Mouse (Mus musculus) forebrain, embryonic 15.5 days (tissue): ENCODE data around the gene Trim24. TPM values are rescaled to one million over a fixed set of nuclear protein-coding genes. Genes with fewer than 3 reads are reported as not detected.
A peak's percentile ranks its signal among the peaks of the same experiment; 100 is the strongest.
"Not testable (repeated sequence)": the region's sequence is repeated elsewhere in the genome, so short reads cannot be mapped to it uniquely, and the experiment has no call there.

Experiments
- ATAC-seq: fragments of 200-750 bp; cut with Nextera tagmentation; replicated peaks from 2 replicates; pipeline ENCODE4 v1.8.0; 2017; ENCODE audit warnings: mild to moderate bottlenecking, moderate TSS enrichment, moderate library complexity
- H3K27ac ChIP-seq: fragments of 300-500 bp; sonication (generic); replicated peaks from 2 replicates; pipeline ENCODE4 v1.5.1; 2015; ENCODE audit warnings: mild to moderate bottlenecking, inconsistent platforms
- H3K27me3 ChIP-seq: fragments of 300-500 bp; sonication (generic); 2 replicates; pipeline ENCODE4 v1.6.1; 2015; ENCODE audit warnings: inconsistent platforms
- H3K36me3 ChIP-seq: fragments of 300-500 bp; sonication (generic); 2 replicates; pipeline ENCODE4 v1.6.1; 2015; ENCODE audit warnings: mild to moderate bottlenecking, inconsistent platforms
- H3K4me1 ChIP-seq: fragments of 300-500 bp; sonication (generic); 2 replicates; pipeline ENCODE4 v1.6.1; 2015; ENCODE audit warnings: inconsistent platforms
- H3K4me2 ChIP-seq: fragments of 300-500 bp; sonication (generic); replicated peaks from 2 replicates; pipeline ENCODE4 v1.6.1; 2015; ENCODE audit warnings: mild to moderate bottlenecking, inconsistent platforms
- H3K4me3 ChIP-seq: fragments of 300-500 bp; sonication (generic); 2 replicates; pipeline ENCODE4 v1.5.1; 2015; ENCODE audit warnings: mild to moderate bottlenecking, inconsistent platforms
- H3K9ac ChIP-seq: fragments of 300-500 bp; sonication (generic); replicated peaks from 2 replicates; pipeline ENCODE4 v1.6.1; 2015; ENCODE audit warnings: mild to moderate bottlenecking, inconsistent platforms
- H3K9me3 ChIP-seq: fragments of 300-500 bp; sonication (generic); 2 replicates; pipeline ENCODE4 v1.6.1; 2016; ENCODE audit warnings: inconsistent platforms
- WGBS: fragments of 180-500 bp; shearing (Covaris S2); methylation state at CpG from one replicate; pipeline ENCODE4 v1.1.7; 2015; ENCODE audit warnings: mixed read lengths; 5-methylcytosine and 5-hydroxymethylcytosine counted together
- polyA plus RNA-seq: library from polyadenylated mRNA; unstranded; fragments of >200 nt; fragmentation: Nextera tagmentation; extraction: Ambion mirVana; gene quantifications from 2 replicates; pipeline ENCODE4 v1.2.1, GENCODE M21; 2015

The Trim24 gene
- polyA plus RNA-seq, 1 experiment from 2014 or later: 16.9 TPM

DNA sequence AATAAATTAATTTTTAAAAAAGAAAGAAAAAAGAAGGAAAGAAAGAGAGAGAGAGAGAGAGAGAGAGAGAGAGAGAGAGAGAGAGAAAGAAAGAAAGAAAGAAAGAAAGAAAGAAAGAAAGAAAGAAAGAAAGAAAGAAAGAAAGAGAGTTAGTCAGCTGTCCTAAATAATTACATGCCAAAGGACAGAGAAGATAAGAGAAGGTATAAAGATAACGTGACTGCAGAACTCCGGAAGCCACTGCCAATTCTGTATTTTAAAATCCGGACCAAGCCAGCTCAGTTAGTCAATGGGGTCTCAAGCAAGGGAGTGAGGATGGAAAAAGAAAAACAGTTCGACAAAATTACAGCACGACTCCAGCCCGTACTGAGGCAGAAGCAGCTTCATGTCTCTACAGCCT is 25.7 kb upstream of the Trim24 start:
- H3K27me3 ChIP-seq, H3K9me3 ChIP-seq, H3K4me2 ChIP-seq, H3K4me3 ChIP-seq, H3K27ac ChIP-seq, H3K9ac ChIP-seq, ATAC-seq, H3K4me1 ChIP-seq, H3K36me3 ChIP-seq: not testable (repeated sequence)
- WGBS: 92% methylated on average over 6 of the region's 6 CpGs

DNA sequence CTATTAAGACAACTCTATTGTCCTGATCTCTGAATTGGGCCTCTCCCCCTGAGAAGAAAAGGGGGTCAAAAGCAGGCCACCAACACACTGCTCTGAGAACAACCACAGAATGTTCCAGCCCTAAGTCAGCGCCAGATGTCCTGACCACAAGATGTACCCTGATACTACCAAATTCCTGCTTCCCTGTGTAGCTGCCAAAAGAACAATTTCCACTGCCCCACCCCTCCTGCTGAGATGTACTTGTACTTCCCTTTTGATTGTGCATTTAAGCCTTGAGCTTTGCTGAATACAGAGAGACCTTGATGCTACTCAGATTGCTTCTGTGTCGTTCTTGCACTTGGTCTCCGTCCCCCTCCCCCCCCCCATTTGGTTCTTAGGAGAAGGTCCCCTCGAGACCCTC is 23.1 kb upstream of the Trim24 start:
- not testable (repeated sequence) for H3K27ac ChIP-seq, ATAC-seq, H3K4me2 ChIP-seq, H3K4me1 ChIP-seq, H3K9me3 ChIP-seq, H3K36me3 ChIP-seq, H3K9ac ChIP-seq, H3K27me3 ChIP-seq, H3K4me3 ChIP-seq
- 97% methylated on average over 4 of the region's 4 CpGs for WGBS

DNA sequence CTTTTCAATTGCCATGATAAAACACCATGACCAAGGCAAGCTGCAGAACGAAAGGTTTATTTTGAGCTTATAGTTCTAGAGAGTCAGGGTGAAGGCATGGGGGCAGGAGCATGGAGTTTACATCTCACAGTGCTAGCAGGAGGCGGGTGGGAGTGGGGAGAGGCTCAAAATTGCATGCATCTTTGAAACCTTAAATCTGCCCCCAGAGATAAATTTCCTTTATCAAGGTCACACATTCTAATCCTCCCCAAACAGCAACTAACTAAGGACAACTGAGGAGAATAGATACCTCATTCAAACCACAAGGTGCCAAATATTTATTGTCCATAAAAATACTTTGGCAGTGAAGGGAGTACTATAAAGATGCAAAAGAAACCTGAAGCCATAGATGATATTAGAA is 19.3 kb upstream of the Trim24 start:
- WGBS: 95% methylated on average over 2 of the region's 2 CpGs
- no peaks in the 10 kb centered on the region for H3K36me3 ChIP-seq
- no peak overlapping the region for H3K9ac ChIP-seq
- no peaks in the 10 kb centered on the region for H3K4me1 ChIP-seq
- H3K27me3 ChIP-seq: no peaks in the 10 kb centered on the region
- 0 out of 2 replicates have a peak, but pooled peaks cover 2% of the 10 kb centered on the region for H3K9me3 ChIP-seq
- no peak overlapping the region for H3K4me3 ChIP-seq
- H3K4me2 ChIP-seq: no peak overlapping the region
- H3K27ac ChIP-seq: no peak overlapping the region
- ATAC-seq: no peak

DNA sequence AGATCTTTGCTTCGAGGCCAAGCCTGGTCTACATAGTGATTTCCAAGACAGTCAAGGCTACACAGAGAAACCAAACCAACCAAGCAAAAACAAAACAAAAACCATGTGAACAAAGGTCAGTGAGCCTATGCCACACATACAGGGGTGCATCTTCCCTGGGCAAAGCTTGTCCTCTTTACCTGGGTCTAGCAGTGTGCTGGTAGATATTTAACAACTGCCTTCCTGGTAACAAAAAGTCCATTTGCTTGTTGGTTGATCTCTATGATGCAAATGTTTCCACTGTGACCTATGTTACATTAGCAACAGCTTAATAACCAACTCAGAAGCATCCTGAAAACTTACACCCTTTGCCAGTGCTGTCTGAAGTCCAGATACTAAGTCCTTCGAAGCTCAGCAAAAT is 17.3 kb upstream of the Trim24 start:
- 0 out of 2 replicates have a peak, but pooled peaks cover 2% of the 10 kb centered on the region for H3K9me3 ChIP-seq
- H3K27me3 ChIP-seq: no peaks in the 10 kb centered on the region
- no peak overlapping the region for H3K4me3 ChIP-seq
- no peak overlapping the region for H3K9ac ChIP-seq
- H3K4me2 ChIP-seq: no peak overlapping the region
- 90% methylated on average over 2 of the region's 2 CpGs for WGBS
- no peak for ATAC-seq
- no peaks in the 10 kb centered on the region for H3K4me1 ChIP-seq
- H3K36me3 ChIP-seq: no peaks in the 10 kb centered on the region
- no peak overlapping the region for H3K27ac ChIP-seq

DNA sequence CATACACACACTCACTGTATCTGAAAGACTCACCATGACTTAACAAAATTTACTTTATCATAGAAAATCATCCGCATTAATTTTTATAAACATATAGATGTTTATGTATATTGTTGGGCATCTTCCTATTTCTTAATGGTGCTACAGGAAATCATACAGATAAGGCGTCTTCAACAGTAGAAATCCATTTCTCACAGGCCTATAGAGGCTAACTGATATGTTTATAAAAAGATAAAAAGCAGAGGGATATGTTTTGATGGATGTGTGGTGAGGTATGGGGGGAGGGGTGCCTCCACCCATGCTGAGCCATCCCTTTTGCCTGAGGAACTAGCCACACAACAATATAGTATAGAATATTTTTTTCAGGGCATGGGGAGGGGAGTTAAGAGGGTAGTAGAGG is 15.2 kb upstream of the Trim24 start:
- Histone ChIP-seq H3K9me3 (no peaks in the 10 kb centered on the region), H3K4me2 (no peak overlapping the region), H3K27me3 (no peaks in the 10 kb centered on the region), H3K27ac (no peak overlapping the region), H3K4me3 (no peak overlapping the region), H3K9ac (no peak overlapping the region), H3K4me1 (no peaks in the 10 kb centered on the region), H3K36me3 (no peaks in the 10 kb centered on the region)
- 91% methylated on average over 2 of the region's 2 CpGs for WGBS
- no peak for ATAC-seq

DNA sequence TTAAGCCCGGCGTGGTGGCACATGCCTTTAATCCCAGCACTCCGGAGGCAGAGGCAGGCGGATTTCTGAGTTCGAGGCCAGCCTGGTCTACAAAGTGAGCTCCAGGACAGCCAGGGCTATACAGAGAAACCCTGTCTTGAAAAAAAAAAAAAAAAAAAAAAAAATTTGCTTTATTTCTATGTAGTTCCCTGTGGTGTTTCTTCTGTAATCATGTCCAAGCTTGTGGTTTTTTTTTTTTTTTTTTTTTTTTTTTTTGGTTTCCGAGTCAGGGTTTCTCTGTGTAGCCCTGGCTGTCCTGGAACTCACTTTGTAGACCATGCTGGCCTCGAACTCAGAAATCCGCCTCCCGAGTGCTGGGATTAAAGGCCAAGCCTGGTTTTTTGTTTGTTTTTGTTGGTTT is 14.3 kb upstream of the Trim24 start:
- WGBS: 87% methylated on average over 9 of the region's 9 CpGs
- not testable (repeated sequence) for H3K9ac ChIP-seq, H3K27ac ChIP-seq, H3K9me3 ChIP-seq, H3K27me3 ChIP-seq, H3K4me1 ChIP-seq, ATAC-seq, H3K4me3 ChIP-seq, H3K4me2 ChIP-seq, H3K36me3 ChIP-seq

DNA sequence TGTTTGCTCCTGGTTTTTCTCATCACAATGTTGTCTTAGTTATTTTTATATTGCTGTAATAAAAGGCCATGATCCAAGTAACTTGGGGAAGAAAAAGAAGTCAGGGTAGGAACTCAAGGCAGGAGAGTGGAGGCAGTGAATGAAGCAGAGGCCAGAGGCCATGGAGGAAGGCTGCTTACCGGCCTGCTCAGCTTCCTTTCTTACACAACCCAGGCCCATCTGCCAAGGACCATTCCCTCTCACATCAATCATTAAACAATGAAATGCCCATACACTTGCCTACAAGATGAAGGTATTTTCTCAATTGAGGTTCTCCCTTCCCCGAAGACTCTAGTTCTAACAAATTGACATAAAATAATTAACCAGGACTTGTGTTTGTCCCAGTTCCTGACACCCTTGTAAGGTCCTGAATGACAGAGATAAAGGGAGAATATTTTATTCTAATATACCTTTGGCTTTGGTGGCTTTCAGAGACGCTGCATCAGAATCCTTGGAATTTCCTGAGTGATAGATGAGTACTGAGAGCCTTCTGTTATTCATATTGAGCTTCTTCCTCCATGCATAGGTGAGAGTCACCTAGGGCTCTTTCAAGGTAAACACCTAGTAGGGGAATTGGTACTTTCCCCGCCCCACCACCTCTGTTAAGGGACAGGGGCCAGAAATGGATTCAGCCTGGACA is 13.3 kb upstream of the Trim24 start:
- ATAC-seq: no peak
- no peaks in the 10 kb centered on the region for H3K36me3 ChIP-seq
- H3K4me1 ChIP-seq: no peaks in the 10 kb centered on the region
- WGBS: 80% methylated on average over 4 of the region's 4 CpGs
- no peak overlapping the region for H3K27ac ChIP-seq
- no peak overlapping the region for H3K9ac ChIP-seq
- no peaks in the 10 kb centered on the region for H3K27me3 ChIP-seq
- no peak overlapping the region for H3K4me3 ChIP-seq
- H3K9me3 ChIP-seq: no peaks in the 10 kb centered on the region
- H3K4me2 ChIP-seq: no peak overlapping the region

DNA sequence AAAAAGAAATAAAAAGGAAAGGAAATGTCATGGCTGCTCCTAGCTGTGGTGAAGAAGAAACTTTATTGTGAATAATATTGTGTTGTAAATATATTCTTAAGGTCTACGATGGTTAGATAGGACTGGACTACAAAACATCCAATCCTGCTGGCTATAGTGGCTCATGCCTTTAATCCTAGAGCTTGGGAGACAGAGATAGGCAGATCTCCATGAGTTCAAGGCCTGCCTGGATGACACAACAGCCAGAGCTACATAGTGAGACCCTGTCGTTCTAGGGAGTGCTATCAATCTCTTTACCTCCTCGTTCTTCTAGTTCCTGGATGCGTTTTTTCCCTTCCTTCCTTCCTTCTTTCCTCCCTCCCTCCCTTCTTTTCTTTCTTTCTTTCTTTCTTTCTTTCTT is 12.5 kb upstream of the Trim24 start:
- no peaks in the 10 kb centered on the region for H3K4me1 ChIP-seq
- no peak for ATAC-seq
- H3K27me3 ChIP-seq: no peaks in the 10 kb centered on the region
- H3K27ac ChIP-seq: no peak overlapping the region
- no peaks in the 10 kb centered on the region for H3K9me3 ChIP-seq
- no peak overlapping the region for H3K4me2 ChIP-seq
- H3K36me3 ChIP-seq: no peaks in the 10 kb centered on the region
- 90% methylated on average over 4 of the region's 4 CpGs for WGBS
- H3K4me3 ChIP-seq: no peak overlapping the region
- no peak overlapping the region for H3K9ac ChIP-seq

DNA sequence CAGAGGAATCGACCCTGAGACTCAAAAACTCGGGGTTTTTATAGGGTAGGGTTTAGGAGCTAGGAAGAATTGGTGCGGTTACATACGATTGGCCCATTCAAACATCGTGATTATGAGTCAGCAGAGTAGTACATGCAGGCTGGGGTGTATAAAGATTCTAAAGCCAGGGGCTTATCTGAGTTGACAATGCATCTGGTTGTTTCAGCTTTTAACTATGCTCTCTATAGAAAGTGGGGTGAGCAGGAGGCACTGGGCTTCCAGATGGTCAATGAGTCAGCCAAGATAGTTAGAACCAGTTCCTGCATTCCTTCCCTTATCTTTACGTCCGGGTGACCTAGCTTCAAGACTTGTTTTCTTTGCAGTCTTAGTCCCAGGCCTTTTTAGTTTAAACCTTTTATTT is 7.7 kb upstream of the Trim24 start:
- no peaks in the 10 kb centered on the region for H3K9me3 ChIP-seq
- 89% methylated on average over 7 of the region's 7 CpGs for WGBS
- H3K27ac ChIP-seq: no peak overlapping the region
- H3K36me3 ChIP-seq: no peaks in the 10 kb centered on the region
- no peak overlapping the region for H3K9ac ChIP-seq
- no peaks in the 10 kb centered on the region for H3K4me1 ChIP-seq
- no peak overlapping the region for H3K4me3 ChIP-seq
- no peaks in the 10 kb centered on the region for H3K27me3 ChIP-seq
- no peak overlapping the region for H3K4me2 ChIP-seq
- ATAC-seq: no peak

DNA sequence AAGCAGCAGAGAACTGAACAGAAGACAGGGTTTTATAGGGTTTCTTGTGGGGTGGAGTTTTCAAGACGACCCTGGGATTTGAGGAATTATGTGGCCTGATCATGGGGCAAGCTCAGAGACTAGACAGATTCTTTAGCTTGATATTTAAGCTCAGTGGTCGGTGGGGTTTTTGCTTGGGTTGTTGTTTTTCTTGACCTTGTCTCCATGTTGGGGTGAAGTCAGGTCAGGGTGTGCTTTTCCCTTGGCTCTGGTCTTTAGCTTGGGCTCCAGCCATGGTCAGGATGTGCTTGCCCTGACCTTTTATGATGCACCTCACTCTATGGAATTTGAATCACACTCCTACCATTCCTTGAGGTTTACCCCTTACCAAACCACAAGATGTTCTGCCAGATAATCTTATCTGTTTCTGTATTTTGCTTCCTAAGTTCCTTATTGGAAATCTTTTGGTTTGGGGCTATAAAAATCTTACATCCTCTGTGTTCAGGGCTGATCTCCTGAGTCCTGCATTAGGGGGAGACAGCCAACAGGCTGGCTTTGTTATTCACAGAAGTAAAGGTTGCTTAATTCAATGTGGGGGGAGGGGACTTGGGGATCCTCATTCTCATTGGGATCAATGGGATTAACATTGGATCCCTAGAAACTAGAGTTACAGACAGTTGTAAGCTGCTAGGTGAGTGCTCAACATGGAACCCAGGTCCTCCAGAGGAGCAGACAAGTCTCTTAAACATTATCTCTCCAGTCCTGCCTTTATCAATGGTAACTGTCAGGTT is 6.5 kb upstream of the Trim24 start:
- ATAC-seq: no peak
- Histone ChIP-seq H3K4me1 (no peaks in the 10 kb centered on the region), H3K4me2 (no peak overlapping the region), H3K27me3 (no peaks in the 10 kb centered on the region), H3K36me3 (no peaks in the 10 kb centered on the region), H3K27ac (no peak overlapping the region), H3K9ac (no peak overlapping the region), H3K4me3 (no peak overlapping the region), H3K9me3 (no peaks in the 10 kb centered on the region)
- WGBS: 71% methylated on average over 2 of the region's 2 CpGs

DNA sequence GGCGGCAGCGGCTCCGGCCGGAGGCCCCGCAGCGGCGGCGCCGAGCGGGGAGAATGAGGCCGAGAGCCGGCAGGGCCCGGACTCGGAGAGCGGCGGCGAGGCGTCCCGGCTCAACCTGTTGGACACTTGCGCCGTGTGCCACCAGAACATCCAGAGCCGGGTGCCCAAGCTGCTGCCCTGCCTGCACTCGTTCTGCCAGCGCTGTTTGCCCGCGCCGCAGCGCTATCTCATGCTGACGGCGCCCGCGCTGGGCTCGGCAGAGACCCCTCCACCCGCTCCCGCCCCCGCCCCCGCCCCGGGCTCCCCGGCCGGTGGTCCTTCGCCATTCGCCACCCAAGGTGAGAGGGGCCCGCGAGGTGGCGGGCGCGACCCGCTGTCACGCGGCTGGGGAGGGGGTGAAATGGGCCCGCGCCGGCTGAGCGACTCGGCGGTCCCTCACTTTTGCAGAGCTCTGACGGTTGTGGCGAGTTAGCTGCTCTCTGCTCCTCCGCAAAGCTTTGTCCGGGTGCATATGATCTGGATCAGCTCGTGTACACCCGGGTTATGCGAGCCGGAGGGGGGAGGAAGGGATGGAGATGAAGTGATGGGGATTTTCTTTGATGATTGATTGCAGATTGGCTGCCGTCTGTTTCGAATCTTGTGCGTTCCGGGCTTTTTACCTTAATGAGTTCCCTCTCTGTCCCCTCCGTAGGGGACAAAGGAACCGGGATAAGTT is 683 bp downstream of the Trim24 start:
- WGBS: under 1% methylated on average over 65 of the region's 70 CpGs
- Histone ChIP-seq H3K9me3 (peaks cover 37% of the 10 kb centered on the region), H3K9ac (peak overlapping the region; percentile 84), H3K27me3 (no peaks in the 10 kb centered on the region), H3K36me3 (peaks cover 8% of the 10 kb centered on the region), H3K4me3 (peak overlapping the region; percentile 69), H3K4me2 (peak overlapping the region; percentile 42), H3K27ac (peak overlapping the region; percentile 99), H3K4me1 (no peaks in the 10 kb centered on the region; the same call in 1 of the 2 replicates)
- peak; percentile 64 for ATAC-seq

DNA sequence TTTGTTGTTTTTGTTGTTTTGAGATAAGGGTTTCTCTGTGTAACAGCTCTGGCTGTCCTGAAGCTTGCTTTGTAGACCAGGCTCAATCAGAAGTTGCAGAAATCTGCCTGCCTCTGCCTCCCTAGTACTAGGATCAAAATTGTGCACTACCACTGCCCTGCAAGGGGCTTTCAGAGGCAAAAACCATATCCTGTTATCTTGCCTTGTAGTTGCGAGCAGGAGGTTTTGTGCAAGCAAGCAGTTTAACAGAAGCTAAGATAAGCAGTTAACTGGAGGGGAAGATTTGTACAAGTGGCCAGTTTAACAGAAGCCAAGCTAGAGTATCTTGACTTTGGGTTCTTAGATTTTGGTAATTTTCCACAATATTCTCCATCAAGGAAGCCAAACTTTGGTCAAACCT is 2.2 kb downstream of the Trim24 start:
- Histone ChIP-seq H3K9ac (no peak overlapping the region), H3K27me3 (no peaks in the 10 kb centered on the region), H3K4me2 (no peak overlapping the region), H3K36me3 (peaks cover 24% of the 10 kb centered on the region), H3K27ac (no peak overlapping the region), H3K9me3 (peaks cover 45% of the 10 kb centered on the region), H3K4me3 (no peak overlapping the region), H3K4me1 (no peaks in the 10 kb centered on the region; the same call in 1 of the 2 replicates)
- 95% methylated on average over 1 of the region's 1 CpGs for WGBS
- ATAC-seq: no peak
